In the genomic region with DNA sequence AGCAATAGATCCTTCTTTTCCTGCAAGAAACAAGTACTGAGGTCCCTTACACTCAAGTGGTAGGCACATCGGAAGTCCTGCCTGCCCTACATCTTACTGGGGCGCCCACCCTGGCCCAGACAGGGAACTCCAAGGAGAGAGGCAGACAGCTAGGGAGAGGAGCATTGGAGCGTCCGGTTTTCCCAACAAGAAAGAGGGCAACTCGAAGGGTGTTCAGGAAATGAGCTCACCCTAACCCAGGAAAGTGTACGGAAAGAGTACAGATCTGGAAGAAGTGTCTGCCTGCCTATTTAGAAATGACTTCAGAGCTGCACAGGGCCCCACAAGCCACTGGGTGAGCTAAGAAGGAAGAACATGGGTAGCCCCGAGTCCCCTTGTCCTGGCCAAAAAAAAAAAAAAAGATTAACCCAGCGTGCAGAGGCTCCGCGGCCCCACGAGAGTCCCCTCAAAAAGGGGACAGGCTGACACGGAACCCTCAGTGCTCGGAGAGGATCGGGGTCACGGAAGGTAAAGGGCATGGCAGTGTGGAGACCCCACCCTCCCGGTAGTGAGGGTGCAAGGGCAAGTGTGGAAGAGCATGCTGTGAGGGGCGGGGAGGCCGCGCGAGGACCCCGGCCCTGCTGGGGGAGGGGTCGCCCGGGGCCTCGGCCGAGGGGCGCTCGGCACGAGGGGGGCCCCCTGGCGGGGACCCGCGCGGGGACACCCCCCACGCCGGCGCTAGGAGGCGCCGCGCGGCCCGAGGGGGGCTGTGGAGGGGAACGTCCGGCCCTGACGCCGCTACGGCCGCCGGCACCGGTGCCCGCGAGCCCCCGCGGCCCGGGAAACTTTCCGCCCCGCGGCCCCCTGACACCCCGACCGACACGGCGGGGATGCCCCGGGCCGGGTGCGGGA, we compare ENCODE assay signal across 8 mouse cellular contexts. TPM values are rescaled to one million over a fixed set of nuclear protein-coding genes. Genes with fewer than 3 reads are reported as not detected.
DNase-seq lines count a peak whose midpoint lies in the region; ATAC-seq and TF ChIP-seq lines count a peak whose summit lies in the region.

No protein-coding gene starts in this region.

- no peak for ATAC-seq in heart, embryonic 11.5 days (replicated peaks; ENCODE audit: insufficient number of reproducible peaks, low FRiP score, low TSS enrichment)
- no peak for ATAC-seq in kidney, embryonic 15.5 days (replicated peaks; ENCODE audit: low FRiP score)
- ATAC-seq in lung, embryonic 16.5 days (ENCODE audit: low read depth) = no peak

- no peaks in the 10 kb centered on the region for H3K79me2 ChIP-seq in C2C12 (ENCODE audit: control insufficient read depth, insufficient read depth)

- peak overlapping the region; percentile 84 for H3K27ac ChIP-seq in heart, embryonic 11.5 days (ENCODE audit: low read depth, low read length)
- peak overlapping the region; percentile 78 for H3K27ac ChIP-seq in kidney, embryonic 15.5 days
- peak overlapping the region; percentile 71 for H3K27ac ChIP-seq in lung, embryonic 16.5 days (ENCODE audit: low read length)

- 1% methylated on average over 37 of the region's 63 CpGs for WGBS in heart, embryonic 11.5 days (ENCODE audit: insufficient replicate concordance)
- 2% methylated on average over 37 of the region's 63 CpGs for WGBS in kidney, embryonic 15.5 days
- WGBS in lung, embryonic 16.5 days = 1% methylated on average over 54 of the region's 63 CpGs

- H3K36me3 ChIP-seq in C2C12 (ENCODE audit: control insufficient read depth, insufficient read depth) = no peaks in the 10 kb centered on the region
- H3K36me3 ChIP-seq in heart, embryonic 11.5 days (ENCODE audit: control insufficient read depth, insufficient read depth, low read length) = no peaks in the 10 kb centered on the region
- H3K36me3 ChIP-seq in kidney, embryonic 15.5 days = no peaks in the 10 kb centered on the region
- no peaks in the 10 kb centered on the region for H3K36me3 ChIP-seq in lung, embryonic 16.5 days (ENCODE audit: control insufficient read depth, insufficient read depth, low read length)

- peak overlapping the region; percentile 41 for H3K4me3 ChIP-seq in C2C12 (ENCODE audit: insufficient read depth, poor library complexity, severe bottlenecking)
- peak overlapping the region; percentile 85 for H3K4me3 ChIP-seq in heart, embryonic 11.5 days (ENCODE audit: low read depth, low read length)
- peak overlapping the region; percentile 86 for H3K4me3 ChIP-seq in kidney, embryonic 15.5 days (replicated peaks)
- H3K4me3 ChIP-seq in lung, embryonic 16.5 days (ENCODE audit: low read length) = peak overlapping the region; percentile 77

- H3K79me3 ChIP-seq in C2C12 (ENCODE audit: low read depth) = no peaks in the 10 kb centered on the region

- H3ac ChIP-seq in C2C12 (ENCODE audit: control insufficient read depth, insufficient read length, low read depth) = peak overlapping the region; percentile 86

- peak overlapping the region; percentile 84 for H3K9ac ChIP-seq in heart, embryonic 11.5 days (ENCODE audit: low read depth, low read length)
- H3K9ac ChIP-seq in kidney, embryonic 15.5 days = peak overlapping the region; percentile 79
- H3K9ac ChIP-seq in lung, embryonic 16.5 days (ENCODE audit: low read length) = peak overlapping the region; percentile 83

- H3K4me2 ChIP-seq in heart, embryonic 11.5 days = peak overlapping the region; percentile 96
- peak overlapping the region; percentile 86 for H3K4me2 ChIP-seq in kidney, embryonic 15.5 days
- H3K4me2 ChIP-seq in lung, embryonic 16.5 days (ENCODE audit: low read depth, low read length) = peak overlapping the region; percentile 64

- H3K27me3 ChIP-seq in C2C12 (ENCODE audit: control insufficient read depth, insufficient read depth, insufficient read length) = peaks cover 4% of the 10 kb centered on the region
- H3K27me3 ChIP-seq in heart, embryonic 11.5 days (ENCODE audit: control insufficient read depth, insufficient read depth, low read length) = no peaks in the 10 kb centered on the region
- no peaks in the 10 kb centered on the region for H3K27me3 ChIP-seq in kidney, embryonic 15.5 days
- no peaks in the 10 kb centered on the region for H3K27me3 ChIP-seq in lung, embryonic 16.5 days (ENCODE audit: control insufficient read depth, insufficient read depth, low read depth, low read length)

- H3K4me1 ChIP-seq in heart, embryonic 11.5 days (ENCODE audit: control insufficient read depth, insufficient read depth, low read length) = peaks cover 22% of the 10 kb centered on the region
- peaks cover 29% of the 10 kb centered on the region for H3K4me1 ChIP-seq in kidney, embryonic 15.5 days
- peaks cover 14% of the 10 kb centered on the region; the same call in 1 of the 2 replicates for H3K4me1 ChIP-seq in lung, embryonic 16.5 days (replicated peaks; ENCODE audit: control insufficient read depth, insufficient read depth, low read length)

- no peaks in the 10 kb centered on the region for H3K9me3 ChIP-seq in heart, embryonic 11.5 days (replicated peaks; ENCODE audit: control insufficient read depth, low read length)
- no peaks in the 10 kb centered on the region for H3K9me3 ChIP-seq in kidney, embryonic 15.5 days (replicated peaks)
- no peaks in the 10 kb centered on the region for H3K9me3 ChIP-seq in lung, embryonic 16.5 days (ENCODE audit: control insufficient read depth, low read length)

- DNase-seq in R1 (ENCODE audit: low read depth, low spot score) = peak; percentile 34
- peak; percentile 8 for DNase-seq in embryo, embryonic 11.5 days (ENCODE audit: low read depth, low spot score)
- peak; percentile 27 for DNase-seq in right cerebral cortex, postnatal 25 days
- DNase-seq in layer of hippocampus, adult 18-20 months (ENCODE audit: low spot score in 2 of 2) = no peak

- TF ChIP-seq CTCF in C2C12 (IDR thresholded peaks at IDR 0.05; ENCODE audit: control insufficient read depth, insufficient read depth, insufficient read length) = peak; percentile 92

TF ChIP-seq in C2C12, 6 proteins besides CTCF, POLR2A, EP300 and RAD21:
- TF ChIP-seq MYOD1 (IDR thresholded peaks at IDR 0.05; ENCODE audit: control insufficient read depth, insufficient read length, low read depth) (no peak), USF1 (IDR thresholded peaks at IDR 0.05; ENCODE audit: low read depth) (no peak), MAX (IDR thresholded peaks at IDR 0.05) (no peak), FOSL1 (IDR thresholded peaks at IDR 0.05; ENCODE audit: insufficient read depth, low read length, poor library complexity, severe bottlenecking) (no peak), CEBPB (IDR thresholded peaks at IDR 0.05; ENCODE audit: low read depth) (no peak), MYOG (IDR thresholded peaks at IDR 0.05; ENCODE audit: control insufficient read depth, extremely low read depth, insufficient read length) (no peak)

RNA-seq across cellular contexts. Expression of gene Camta1, which starts 1.0 kb away (rescaled TPM):
- polyA plus RNA-seq in C2C12 (2012; fragmentation: generic; extraction: Trizol) = 21.7 TPM
- polyA plus RNA-seq in heart, embryonic 11.5 days (2014; fragmentation: Nextera tagmentation; extraction: Ambion mirVana) = 137 and 138 TPM in 2 replicates
- 87.9 and 104 TPM in 2 replicates for polyA plus RNA-seq in kidney, embryonic 15.5 days (2015; fragmentation: Nextera tagmentation; extraction: Ambion mirVana)
- polyA plus RNA-seq in lung, embryonic 16.5 days (2015; fragmentation: Nextera tagmentation; extraction: Ambion mirVana) = 59.4 and 89.4 TPM in 2 replicates
- total RNA-seq in layer of hippocampus, adult 18-20 months (2021) = 100 to 1,000 TPM; 279 to 302 TPM

Comparison
In these comparisons a context has a peak if more than half of its experiments do, and no peak if none do; other contexts are left out.
1. DNase-seq: peak in R1 (single experiment), embryo, embryonic 11.5 days (single experiment) and right cerebral cortex, postnatal 25 days (single experiment); none in layer of hippocampus, adult 18-20 months (0 of 2).
2. Peak in every context shown above with its lines, with median percentiles within 50 percentile points of each other: H3K4me3 ChIP-seq, H3K27ac ChIP-seq, H3K4me2 ChIP-seq and H3K9ac ChIP-seq.